Mouse (Mus musculus) testis, postnatal 10 days (tissue): Measurements from ENCODE around the gene Vav2.
A peak's percentile ranks its signal among the peaks of the same experiment; 100 is the strongest.

Source experiments
- DNase-seq: peaks from one replicate; pipeline ENCODE4 v3.0.0; 2021; ENCODE audit warnings: low spot score

The Vav2 gene

DNA sequence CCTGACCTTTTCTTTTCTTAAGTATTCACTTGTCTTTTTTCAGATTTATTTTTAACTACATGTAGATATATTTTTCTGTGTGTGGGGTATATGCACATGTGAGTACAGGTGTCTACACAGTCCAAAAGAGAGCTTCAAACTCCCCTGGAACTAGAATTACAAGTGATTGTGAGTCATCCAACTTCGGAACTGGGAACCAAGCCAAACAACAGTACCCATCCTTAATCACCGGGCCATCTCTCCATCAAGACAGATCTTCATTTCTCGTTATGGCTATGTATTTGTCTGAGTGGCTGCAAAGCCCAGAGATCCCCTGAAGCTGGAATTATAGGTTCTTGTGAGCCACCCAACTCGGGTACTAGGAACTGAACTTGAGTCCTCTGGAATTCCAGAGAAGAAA lies 61.5 kb downstream of the Vav2 start:
- DNase-seq: no peak

DNA sequence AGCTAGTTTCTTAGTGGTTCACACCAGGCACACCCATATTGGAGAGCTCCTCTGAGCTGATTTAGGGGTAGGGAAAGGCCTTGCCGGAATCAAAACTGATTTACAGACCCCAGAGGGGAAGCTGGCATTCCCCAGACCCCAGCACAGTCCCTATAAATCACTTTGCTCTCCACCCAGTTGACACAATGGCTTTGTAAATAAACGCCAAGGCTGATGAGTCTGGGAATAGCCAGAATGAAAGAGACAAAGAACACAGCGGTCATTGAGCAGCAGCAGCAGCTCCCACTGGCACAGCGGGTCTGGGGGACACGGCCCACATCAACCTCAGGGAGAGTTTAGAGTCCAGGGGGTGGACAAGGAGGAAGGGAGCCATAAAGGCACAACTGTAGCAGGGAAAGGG lies 65.0 kb downstream of the Vav2 start:
- no peak for DNase-seq

DNA sequence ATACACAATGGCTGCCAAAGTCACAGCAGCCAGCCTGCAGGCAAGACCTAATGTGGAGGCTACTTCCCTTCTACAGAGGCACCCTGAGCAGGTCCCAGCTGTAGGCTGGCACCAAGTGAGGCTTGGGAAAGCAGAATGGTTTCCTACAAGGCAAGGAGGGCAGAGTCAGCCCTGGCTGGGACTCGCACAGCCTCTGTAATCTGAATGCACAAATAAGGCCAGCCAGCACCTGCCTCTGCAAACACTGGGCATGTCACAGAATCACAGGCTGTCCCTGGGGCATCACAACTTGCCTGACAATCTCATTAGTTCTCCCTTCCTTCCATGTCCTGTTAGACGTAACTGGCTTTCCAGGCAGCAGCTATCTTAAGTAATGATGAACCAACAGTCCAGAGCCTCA lies 68.4 kb downstream of the Vav2 start:
- DNase-seq: no peak

DNA sequence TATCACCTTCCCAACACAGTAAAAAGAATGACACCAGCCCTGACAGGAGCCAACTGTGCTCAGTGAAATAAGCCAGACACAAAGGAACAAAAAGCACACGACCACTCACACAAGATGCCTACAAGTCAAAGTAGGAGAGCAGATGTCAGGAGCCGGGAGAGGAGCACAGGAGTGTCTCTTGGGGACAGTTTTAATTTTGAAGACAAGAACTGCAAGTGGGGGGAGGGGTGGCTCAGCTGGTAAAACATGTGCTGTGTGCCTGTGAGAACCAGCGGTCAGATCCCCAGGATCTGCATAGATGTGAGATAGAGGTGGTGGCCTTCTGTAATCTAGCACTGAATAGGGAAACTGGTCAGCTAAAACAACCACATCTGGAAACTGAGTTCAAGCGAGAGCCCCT lies 71.1 kb downstream of the Vav2 start:
- DNase-seq: no peak

DNA sequence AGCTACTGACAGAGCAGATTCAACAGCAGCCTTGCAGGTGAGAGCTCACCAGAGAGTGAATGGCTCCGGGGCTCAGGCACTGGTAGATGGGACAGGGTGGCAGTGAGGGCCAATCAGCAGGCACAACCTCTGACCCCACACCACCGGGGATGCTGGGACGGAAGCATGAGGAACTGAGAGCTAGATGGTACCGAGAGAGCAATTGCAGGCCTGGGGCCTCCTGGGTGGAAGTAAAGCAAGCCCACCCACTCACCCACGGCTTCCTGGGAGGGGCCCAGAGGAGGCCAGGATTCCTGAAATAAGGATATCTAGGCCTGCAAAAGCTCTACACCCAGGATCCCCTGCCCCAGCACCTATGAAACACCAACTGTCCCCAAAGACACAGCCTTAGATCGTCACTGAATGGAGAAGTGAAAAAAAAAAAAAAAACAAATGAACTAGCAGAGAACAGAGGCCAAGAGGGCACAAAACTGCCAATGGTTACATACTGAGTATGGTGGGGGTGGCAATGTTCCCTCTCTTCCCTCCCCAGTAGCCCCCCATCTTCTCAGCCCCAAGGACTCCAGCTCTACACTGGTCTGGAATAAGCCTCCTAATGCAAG lies 72.1 kb downstream of the Vav2 start:
- DNase-seq: no peak

DNA sequence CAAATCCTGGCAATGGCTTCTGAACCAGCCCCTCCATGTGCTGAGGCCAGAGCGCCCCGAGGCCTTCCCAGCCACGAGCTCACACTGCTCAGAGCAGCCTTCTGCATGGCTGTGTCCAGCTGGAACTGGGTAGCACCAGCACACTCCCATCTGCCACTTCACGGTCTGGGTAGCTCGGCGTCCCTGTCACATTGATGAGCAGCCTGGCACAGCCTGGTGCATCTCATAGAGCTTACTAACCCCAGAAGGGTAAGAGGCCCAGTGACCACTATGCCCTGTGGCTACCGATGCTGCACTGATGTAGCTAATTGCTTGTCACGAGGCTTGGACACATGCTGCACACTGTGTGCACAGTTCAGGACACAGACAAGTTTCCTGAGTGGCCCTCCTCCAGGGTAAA lies 74.1 kb downstream of the Vav2 start:
- DNase-seq: no peak

DNA sequence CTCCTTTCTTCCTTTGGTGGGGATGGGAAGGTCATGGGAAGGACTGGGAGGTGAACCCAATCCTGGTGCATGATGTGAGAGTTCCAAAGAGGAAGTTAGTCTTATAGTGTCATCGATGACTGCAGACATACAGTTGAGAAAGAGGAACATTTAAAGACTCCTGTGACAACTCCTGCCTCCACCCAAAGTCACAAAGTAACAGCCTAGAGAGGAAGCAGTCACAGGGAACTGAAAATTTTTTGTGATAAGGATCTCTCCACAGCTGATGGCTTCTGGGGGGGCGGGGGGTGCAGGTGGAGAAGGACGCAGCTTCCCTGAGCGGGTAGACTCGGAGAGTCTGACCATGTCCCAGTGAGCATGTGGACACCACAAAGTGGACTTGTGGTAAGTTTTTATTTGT lies 76.5 kb downstream of the Vav2 start:
- no peak for DNase-seq

DNA sequence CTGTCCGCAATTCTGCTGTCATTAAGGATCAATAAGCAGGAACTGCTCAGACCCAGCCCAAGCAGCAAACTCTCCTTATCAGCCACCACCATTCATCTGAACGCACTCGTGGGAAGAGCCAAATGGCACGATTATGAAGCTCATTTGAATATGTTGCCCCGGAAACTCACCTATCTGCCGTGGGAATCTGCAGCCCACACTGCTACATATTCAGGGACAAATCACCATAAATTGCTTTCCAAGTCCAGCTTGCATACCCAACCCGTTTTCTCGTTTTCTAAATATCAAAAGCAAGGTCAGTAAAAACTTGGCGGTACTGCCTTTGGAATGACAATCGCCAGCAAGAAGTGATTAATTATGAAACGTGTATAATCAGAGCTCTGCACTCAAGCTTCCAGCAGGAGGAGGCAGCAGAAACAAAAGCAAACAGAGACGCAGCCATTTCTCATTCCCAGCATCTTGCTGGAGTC lies 82.8 kb downstream of the Vav2 start:
- DNase-seq: no peak

DNA sequence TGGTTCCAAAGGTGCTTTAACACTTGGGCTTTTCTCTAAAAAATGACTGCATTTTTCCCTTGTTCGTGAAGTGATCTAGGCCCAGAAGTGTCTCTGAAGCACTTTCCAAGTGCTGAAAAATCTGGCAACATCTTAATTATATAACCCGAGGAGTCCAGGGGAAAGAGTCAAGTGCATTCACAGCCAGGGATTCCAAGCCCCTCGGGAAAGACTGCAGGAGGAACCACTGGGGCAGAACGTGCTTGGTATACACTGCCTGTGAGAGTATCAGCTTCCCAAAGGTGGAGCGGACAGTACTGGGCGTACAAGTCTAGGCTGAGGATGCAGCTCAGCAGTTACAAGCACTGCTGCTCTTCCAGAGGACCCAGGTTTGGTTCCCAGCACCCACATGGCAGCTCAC lies 86.2 kb downstream of the Vav2 start:
- no peak for DNase-seq

DNA sequence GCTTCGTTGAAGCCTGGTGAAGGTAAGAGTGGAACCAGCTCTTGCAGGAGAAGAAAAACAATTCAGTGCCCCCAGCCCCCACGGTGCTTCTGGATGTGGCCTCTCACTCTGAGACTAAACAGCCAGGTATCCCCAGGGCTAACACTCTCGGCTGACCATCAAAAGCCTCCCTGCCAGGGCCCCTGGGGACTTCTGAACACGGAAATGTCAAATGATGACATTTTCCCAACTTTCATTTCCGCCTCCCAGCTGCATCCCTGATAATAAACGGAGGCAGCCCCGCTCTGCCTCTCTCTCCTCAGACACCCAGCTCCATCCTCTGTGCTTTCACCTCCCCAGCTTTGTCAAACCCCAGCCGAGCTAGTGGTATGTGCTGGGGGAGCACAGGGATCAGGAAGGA lies 87.8 kb downstream of the Vav2 start:
- DNase-seq: no peak

DNA sequence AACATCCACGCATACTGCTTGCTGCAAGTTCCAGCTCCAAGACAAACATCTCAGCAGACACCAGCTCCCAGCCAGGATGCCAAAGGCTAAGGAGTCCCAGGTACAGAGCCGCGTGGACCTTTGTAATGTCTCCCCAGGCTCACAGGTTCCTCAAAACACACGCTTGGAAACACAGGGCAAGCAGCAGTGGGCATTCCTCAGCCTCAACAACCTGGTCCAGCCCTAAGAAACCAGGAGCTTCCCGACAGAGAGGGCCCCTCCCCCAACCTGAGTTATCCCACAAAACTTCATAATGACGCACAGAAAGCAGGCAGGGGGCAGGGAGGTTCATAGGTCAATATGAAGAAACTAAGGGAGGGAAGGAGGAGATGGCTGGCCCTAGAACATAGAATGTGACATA lies 89.6 kb downstream of the Vav2 start:
- no peak for DNase-seq

DNA sequence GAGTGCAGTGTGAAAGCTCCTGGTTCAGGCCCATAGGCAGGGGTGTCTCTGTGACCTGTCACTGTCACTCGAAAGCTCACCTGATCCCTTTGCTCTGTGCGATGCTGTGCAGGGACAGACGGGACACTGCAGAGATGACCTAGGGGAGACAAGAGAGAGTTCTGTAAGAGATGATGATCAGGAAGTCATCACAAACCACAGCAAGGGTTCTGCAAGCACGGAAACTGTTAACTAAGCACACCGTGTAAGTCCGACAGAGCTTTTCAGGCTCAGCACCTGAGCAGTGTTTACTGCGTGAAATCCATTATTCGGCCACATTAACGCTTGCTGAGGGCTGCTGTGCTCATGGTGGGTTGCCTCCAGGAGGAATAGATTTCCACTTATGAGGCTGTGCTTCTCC lies 90.2 kb downstream of the Vav2 start:
- DNase-seq: no peak

DNA sequence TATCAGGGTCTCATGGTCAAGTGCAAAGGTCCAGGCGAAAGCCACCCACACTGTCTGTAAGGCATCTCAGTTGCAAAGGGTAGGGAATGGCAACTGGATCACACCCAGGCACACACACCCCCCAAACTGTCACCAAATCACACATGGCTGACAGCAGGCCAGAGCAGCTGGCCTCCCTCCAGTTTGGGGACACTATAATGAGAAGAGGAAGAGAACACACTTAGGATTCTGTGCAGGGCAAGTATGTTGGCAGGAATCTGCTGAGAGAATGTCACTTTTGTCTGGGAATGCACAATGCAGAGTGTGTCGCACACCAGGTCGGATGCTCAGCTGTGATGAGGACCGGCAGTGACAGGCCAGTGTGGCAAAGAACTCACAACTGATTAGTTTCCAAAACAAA lies 92.0 kb downstream of the Vav2 start:
- DNase-seq: no peak

DNA sequence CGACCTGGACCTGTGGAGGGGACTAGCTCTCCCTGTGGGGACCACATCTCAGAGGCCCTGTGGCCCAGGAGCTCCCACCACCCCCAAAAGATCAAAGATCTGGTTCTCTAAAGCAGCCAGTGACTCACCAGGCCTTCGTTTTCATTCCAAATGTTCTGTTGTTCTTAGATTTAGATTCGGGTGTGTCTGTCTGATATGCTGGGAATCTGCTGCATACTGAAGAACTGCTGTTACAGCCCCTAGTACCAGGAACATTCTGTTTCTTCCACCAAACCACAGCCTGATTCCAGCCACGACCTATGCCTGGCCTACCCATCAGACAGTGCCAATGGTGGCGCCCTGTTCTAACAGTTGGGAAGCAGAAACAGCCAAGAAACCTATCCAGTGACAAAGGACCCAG lies 95.3 kb downstream of the Vav2 start:
- DNase-seq: no peak

DNA sequence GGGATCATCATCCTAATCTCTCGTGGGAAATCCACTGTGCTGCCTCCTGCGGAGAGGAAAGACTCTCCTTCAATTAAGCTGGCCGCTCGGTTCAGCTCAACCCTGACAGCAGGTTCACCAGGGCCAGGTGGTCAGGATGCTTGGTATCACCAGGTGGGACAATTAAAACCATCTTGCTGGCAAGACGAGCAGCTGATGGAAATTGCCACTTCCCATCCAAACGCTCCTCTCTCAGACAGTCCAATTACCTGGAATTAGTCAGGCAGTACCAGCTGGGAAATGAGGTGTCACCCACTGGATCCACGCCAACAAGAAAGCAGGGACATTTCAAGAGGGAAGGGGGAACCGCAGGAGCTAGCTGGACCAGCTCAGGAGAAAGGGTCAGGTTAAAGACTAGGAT lies 96.4 kb downstream of the Vav2 start:
- DNase-seq: no peak

DNA sequence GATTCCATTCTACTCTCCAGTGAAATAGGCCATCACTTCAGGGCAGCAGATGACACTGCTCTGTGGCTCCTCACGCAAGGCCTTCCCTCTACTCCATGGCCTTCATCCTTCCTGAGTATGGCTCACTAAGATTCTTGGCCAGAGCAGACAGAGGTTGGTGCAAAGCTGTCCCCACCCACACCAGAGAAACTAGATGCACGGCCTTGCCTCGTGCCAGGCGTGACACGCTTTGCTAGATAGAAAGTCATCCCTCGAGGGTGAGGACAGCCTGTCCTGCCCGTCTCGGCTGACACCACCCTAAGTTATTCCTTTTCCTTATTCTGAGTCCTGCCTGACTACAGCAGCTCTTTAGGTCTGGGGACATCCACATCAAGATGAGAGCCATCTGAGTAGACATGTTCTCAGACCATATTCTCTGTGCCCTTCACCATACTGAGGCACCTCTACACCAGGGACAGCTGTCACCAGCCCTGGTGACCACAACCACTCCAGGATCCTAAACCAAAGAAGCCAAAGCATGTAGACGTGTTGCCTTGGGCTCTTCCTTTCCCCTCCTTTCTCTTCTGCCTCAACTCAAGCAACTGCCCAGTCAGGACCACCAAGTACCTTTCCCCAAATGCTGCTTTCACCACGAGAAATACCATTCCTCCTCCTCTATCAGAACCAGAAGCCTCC lies 97.3 kb downstream of the Vav2 start:
- DNase-seq: no peak

DNA sequence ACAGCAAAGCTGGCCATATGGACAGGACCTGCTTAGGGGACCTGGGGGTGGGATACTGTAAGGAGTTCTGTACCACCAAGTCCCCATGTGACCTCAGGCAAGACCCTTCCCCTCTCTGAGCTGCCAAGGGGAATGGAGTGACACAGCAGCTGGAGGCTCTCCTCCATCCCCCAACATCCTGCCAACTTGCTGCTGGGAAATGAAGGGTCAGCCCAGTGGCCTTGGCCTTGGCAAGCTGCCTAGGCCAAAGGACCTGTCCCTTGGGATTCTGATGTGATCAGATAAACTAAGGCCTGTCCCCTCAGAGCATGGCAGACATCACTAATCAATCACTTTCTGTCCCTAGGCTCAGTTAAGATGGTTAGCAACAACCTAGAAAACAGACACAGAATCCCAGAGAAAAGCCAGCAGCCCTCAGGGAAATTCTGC lies 98.2 kb downstream of the Vav2 start:
- DNase-seq: no peak

DNA sequence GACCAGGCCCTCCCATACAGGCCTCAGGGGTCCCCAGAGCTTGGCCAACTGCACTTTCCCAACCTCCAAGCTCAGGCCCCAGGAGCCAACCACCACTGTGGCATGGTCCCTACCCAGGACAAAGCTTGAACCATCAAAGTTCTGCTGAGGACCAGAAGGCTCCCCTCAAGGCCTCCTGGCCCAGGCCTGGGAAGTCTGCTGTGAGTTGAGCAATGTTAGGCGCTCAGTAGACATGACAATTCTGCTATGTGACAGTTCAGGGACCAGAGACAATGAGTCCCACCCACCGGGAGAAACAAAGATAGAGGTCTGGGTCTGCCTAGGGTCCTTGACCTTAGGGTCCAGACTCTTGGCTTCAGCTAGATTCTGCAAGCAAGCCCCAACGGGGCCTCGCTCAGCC lies 98.9 kb downstream of the Vav2 start:
- no peak for DNase-seq

DNA sequence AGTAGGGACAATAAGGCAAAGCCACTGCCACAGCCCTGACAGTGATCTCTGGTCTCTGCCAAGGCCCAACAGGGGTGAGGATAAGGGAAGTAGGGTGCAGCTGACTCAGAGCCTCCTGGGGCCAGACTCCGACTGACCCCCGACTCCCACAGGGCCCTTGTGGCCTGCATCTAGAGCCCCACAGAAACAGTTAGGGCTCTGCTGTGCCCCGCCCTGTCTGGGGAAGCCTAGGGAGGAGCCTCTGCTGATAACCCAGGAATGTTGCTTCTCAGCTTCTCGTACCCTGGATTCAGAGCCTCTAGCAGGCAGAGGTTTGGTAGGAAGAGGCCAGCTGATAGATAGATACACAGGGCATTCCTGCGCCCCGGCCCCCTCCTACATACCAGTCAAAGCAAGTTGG lies 99.8 kb downstream of the Vav2 start:
- DNase-seq: peak; percentile 57

DNA sequence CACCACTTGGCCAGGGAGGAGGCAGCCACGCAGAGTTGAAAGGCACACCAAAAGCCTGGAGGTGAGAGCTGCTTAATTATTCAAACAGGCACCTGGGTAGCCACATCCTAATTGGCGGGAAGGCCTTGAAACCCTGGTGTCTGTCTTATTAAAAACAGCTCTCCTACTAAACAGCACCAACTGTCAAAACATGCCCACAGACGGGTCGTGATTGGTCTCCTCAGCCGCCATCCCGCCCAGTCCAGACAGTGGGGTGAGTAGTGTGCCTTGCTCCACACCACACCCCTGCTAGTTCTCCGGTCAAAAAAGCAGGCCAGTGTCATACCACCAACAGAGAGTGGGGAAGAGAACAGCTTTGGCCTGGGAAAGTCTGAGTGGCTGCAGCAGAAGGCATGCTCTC lies 100.5 kb downstream of the Vav2 start:
- DNase-seq: no peak

DNA sequence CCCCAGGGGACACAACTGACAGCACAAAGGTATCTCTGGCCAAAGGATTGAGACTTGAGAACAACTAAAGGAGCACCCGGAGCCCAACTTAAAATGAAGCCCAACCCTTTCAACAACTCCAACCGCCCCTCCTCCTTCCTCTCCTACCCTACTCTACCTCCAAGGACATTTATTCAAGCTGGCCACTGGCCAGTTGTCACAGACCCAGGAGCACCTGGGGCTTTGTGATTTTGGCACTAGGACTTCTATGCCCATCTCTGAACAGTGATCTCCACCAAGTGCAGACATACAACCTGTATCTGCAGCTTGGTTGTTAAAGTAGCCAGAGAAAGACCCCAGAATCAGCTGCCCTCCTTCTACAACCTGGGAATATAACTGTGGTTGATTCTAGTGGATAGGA lies 102.1 kb downstream of the Vav2 start:
- no peak for DNase-seq

DNA sequence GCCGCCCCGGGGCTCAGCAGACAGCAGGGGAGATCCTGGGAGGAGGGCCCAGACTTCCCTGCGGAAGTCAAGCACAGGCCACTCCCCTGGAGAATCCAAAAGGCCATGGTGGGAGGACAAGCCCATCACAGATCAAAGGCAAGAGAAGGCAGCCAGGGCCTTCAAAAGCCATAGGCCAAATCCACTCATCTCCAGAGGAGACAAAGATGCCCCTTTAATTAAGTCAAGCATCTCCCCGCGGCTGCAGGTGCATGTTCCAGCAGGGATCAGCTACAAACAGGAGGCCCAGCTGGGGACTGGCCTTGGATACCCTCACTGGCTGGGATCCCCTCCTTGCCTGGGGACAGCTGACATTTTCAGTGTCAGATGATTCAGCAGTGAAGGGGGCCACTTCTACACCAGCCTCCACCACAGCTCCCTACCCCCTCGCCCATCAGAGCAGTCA lies 105.4 kb downstream of the Vav2 start:
- DNase-seq: no peak

DNA sequence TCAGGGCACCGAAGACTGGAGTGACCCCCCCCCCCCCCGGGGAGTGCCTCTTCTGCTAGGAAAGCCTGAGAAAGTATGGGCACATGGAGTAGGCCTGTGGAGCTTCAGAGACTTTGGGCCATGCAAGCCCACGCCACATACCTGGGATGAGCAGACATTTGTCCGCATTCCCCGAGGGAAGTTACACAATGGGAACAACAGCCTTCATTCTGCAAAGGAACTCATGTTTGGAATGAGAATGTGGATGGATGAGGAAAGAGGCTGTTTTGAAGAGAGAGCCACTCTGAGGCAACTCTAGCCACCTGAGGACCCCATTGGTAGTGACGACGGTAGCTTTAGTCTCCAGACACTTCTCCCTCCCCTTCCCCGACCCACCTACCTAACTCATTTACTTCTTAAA lies 106.0 kb downstream of the Vav2 start:
- DNase-seq: no peak

DNA sequence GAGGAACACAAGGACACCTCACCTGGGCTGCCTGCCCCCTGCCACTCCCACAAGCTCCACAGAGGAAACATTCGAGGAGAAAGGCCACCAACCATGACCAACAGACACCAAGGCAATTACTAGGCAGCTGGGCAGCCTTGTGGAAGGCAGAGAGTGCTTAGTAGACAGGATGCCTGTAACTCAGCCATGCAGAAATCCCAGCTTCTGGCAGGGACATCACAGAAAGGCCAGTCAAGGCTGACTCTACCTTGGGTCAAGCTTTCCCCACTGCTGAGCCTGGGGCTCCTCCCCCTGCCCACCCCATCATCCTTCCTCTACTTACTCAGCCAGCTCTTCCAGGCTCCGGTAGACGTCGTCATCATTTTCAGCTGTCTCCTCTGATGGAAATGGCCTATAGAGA lies 108.2 kb downstream of the Vav2 start:
- DNase-seq: no peak
